Mouse (Mus musculus) ovary, postnatal 14 days (tissue): ENCODE measurements around the gene Myl7.
A peak's percentile ranks its signal among the peaks of the same experiment; 100 is the strongest.
"Not testable (repeated sequence)": the region's sequence is repeated elsewhere in the genome, so short reads cannot be mapped to it uniquely, and the experiment has no call there.

Source experiments
- DNase-seq: peaks from one replicate; pipeline ENCODE4 v3.0.0; 2022; ENCODE audit warnings: low spot score

The Myl7 gene

DNA sequence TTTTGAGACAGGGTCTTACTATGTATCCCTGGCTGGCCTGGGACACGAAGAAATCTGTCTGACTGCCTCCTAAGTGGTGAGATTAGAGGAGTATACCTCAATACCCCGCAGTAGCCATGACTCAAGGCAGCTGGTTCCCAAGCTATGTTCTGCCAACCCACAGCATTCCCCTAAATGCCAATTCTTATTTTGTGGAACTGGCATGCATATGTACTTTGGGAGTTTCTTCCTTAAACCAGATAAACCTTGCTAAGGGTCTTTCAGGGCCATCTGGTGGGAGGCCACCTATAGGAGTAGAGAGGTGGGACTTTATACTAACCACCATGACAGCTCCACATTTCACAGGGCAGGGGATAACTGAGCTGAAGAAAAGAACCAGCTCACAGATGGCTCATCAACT lies 5.3 kb upstream of the Myl7 start:
- DNase-seq: no peak

- no peak for DNase-seq
These were observed 3.8 kb upstream of the Myl7 start for GRCm38 (mm10) chr11:5902390-5902789.

GRCm38 (mm10) chr11:5901950-5902349 lies 3.4 kb upstream of the Myl7 start:
- no peak for DNase-seq

- no peak for DNase-seq
These were observed 2.7 kb upstream of the Myl7 start for GRCm38 (mm10) chr11:5901320-5901719.

GRCm38 (mm10) chr11:5899286-5899685 lies 704 bp upstream of the Myl7 start:
- DNase-seq: no peak

- DNase-seq: no peak
These were observed 743 bp downstream of the Myl7 start for GRCm38 (mm10) chr11:5897839-5898238.

- no peak for DNase-seq
These were observed 1.4 kb downstream of the Myl7 start for GRCm38 (mm10) chr11:5897230-5897629.

DNA sequence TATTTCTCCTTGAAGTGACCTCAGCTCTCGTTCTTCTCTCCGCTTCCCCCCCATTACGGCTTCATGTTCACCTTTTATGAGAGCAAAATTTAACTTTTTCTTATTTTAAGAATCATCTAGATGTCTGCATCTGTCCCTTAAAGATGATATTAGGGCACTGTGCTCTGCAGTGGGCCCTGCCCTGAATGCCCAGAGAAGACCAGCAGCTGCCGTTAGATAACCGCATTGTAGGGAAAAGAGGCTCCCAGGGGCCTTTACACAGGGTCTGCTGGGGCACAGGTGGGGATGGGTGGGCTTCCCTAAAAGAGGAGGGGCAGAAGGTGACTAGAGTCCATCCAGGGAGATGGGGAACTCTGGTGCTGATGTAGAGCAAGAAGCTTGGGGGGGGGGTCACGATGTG lies 4.8 kb downstream of the Myl7 start:
- no peak for DNase-seq

- DNase-seq: no peak
These were observed 5.7 kb downstream of the Myl7 start for GRCm38 (mm10) chr11:5892810-5893368.

DNA sequence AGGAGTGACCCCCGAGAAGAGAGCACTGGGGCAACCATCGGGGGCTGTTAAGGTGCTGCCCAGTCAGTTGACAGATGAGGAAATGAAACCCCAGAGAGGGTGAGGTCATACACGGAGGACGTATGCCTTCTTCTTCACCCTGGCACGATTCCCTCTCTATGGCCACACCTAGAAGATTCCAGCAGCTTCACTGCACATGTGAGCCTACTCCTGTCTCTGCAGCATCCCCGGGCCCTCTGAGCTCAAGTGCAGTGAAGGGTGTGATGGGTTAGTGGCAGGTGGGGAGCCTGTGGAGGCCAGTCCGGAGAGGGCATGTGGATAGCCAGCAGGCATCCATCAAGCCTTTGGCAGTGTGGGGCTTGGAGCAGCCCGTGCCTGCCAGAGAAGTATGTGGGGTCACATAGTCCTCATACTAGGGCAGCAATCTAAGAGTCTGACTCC lies 6.4 kb downstream of the Myl7 start:
- DNase-seq: no peak

- not testable (repeated sequence) for DNase-seq
These were observed 10.0 kb downstream of the Myl7 start for GRCm38 (mm10) chr11:5888563-5888962.

DNA sequence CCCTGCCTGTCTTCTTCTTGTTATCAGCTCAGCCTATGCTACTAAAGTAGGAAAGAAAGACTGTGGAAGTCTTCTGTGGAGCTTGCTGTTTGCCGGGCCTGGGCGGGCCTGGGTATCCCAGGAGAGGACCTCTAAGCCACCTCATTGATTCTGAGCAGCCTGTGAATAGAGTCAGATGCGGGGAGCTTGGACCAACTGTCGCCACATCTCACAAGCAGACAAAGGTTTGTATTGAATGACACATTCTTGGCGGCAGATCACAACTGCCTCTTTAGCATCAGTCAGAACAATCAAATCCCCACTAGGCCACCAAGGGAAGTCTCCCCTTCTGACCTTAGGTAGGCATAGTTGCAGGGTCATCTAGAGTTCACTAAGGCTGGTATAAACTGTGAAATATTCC lies 11.3 kb downstream of the Myl7 start:
- no peak for DNase-seq

DNA sequence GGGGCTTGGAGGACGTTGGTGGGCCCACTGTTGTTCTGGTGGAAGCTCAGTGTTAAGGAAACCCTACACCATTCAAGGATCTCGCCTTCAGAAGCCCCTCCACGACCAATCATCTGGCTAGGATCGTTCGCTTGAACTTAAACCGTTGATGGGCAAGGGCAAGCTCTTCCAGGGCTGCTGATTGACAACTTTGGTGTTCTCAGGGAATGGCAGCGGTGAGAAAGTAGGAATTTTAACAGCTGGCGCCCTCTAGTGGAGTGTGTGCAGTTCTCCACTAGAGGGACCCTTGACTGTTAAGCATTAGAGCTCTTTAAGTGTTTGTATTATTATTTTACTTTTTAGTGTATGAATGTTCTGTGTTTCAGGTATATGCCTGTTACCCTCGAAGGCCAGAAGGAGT lies 12.4 kb downstream of the Myl7 start:
- peak; percentile 61 for DNase-seq

GRCm38 (mm10) chr11:5882518-5882917 lies 16.1 kb downstream of the Myl7 start:
- no peak for DNase-seq

DNA sequence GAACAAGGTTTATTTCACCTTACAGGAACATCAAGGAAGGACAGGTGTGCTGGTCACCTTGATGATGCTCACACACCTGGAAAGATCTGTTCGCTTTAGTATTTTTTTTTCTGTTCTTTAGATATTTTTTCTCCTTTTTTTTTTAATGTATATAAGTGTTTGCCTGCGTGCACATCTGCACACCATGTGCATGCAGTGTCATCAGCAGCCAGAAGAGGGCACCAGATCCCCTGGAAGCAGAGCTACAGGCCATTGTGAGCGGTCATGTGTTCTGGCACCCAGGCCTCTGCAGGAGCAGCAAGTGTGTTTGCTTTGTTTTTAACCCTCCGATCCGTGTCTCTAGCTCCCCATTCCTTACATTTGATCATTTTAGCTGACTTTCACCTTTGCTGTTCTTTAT lies 18.7 kb downstream of the Myl7 start:
- DNase-seq: peak; percentile 49

GRCm38 (mm10) chr11:5878661-5879060 lies 19.9 kb downstream of the Myl7 start:
- DNase-seq: no peak

DNA sequence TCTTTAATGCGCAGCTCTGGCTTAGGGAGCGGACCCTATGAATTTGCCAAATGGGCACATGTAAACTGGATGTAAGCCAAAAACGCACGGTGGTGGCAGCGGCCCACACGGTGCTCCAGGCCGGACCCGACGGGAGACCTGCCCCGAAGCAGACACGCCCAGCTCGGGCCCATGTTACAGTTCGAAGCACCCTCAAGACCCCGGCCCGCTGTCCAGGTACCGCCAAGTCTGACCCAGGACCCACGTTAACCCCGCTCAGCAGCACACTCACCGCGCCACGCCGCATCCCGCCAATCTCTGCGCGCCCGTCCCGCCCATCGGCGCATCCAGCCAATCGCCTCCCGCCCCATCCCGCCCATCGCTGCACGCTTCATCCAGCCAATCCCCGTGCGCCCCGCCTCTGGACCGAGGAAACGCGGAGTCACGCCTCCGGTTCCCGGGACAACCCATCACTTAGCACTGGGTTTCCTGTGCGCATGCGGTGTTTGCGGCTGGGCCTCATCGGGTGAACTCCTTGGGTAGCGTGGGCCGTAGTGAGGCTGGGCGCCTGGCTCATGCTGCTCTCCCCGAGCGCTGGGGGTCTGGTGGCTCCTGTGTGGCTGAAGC lies 20.6 kb downstream of the Myl7 start, which contains the start of gene Pold2:
Gene Pold2, minus strand, starts transcription at position 372 of the 606 bp plus-strand sequence.
- DNase-seq: peak; percentile 92

DNA sequence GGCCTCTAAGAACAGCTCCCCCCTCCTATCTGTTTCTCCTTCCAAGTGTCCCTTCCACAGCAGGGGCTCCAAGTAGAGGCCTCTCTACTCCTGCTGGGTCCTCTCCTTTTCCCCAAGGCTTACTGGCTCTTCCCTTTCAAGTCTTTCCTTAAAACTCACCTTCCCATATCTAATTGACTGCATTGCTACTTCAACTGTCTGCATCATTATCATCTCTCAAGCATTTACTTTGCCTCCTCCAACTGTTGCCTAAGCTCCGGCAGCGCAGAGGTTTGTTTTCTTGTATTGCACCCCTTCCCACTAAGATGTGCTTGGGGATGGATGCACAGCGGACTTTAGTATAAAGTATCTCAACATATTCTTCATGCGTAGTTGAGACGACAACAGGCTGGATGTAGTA lies 21.2 kb downstream of the Myl7 start:
- no peak for DNase-seq

GRCm38 (mm10) chr11:5873192-5873591 lies 25.4 kb downstream of the Myl7 start:
- DNase-seq: no peak

- no peak for DNase-seq
These were observed 25.9 kb downstream of the Myl7 start for GRCm38 (mm10) chr11:5872707-5873106.

GRCm38 (mm10) chr11:5870069-5870468 lies 28.5 kb downstream of the Myl7 start:
- DNase-seq: no peak

- no peak for DNase-seq
These were observed 29.3 kb downstream of the Myl7 start for GRCm38 (mm10) chr11:5869331-5869730.

DNA sequence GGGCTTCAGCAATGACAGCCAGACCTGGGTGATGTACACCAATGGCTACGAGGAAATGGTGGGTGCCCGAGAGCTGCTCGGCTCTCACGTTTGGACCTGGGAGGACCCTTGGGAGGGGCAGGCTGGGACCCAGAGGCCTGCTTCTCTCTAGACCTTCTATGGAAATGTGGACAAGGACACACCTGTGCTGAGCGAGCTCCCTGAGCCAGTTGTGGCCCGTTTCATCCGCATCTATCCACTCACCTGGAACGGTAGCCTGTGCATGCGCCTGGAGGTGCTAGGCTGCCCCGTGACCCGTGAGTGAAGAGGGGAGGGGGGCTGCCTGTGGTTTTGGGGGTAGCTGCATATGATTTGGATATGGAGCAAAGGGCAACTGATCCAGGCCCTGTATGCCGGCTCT lies 30.3 kb downstream of the Myl7 start:
- DNase-seq: no peak

- DNase-seq: no peak
These were observed 31.4 kb downstream of the Myl7 start for GRCm38 (mm10) chr11:5867196-5867595.
